Mouse (Mus musculus) B cell, adult (primary cell): ENCODE measurements around the gene Tmem101. TPM values are rescaled to one million over a fixed set of nuclear protein-coding genes. Genes with fewer than 3 reads are reported as not detected.

Experiments
- total RNA-seq: library from RNA; stranded (reverse); gene quantifications from 4 replicates; pipeline ENCODE4 v1.2.4, GENCODE M21; 2023; ENCODE audit not compliant: inconsistent age

Tmem101 gene
- 6.8 to 13.3 TPM (median 10.4 TPM) in 4 replicates for total RNA-seq

DNA sequence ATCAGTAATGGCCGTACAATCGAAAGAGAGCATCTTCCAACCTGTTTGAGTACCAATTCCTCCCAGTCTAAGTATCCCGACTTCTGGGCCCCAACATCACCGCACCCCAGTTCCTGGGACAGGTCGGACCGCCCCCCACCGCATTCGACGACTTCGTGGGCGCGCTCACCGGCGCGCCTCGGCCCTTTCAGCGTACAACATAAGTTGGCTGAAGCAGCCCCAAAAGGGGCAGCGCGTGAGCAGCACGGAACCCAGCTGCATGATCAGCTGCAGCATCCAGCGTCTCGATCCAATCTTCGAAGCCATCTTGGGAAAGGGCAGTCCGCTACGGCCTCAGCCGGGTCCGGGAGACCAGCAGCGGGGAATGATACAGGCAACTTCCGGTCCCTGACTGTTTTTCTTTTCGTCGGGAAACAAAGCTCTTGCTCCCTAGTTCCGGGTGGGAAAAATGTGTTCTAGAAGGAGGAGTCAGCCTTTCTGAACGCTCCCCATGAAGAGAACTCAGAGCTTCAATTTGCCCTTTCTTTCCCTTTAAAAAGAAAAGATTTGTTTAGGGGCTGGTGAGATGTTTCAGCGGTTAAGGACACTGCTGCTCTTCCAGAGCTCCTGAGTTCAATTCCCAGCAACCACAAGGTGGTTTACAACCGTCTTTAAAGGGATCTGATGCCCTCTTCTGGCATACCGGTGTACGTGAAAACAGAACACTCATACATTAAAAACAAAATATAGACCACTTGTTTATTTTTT lies at the start of gene Tmem101:
Gene Tmem101 (minus strand): TSS at position 366 of the 747 bp plus-strand sequence.

GRCm38 (mm10) chr11:102189461-102190436 lies 33.5 kb upstream of the Tmem101 start, which contains the start of gene G6pc3:
G6pc3 (plus strand) TSS chr11:102189620.

DNA sequence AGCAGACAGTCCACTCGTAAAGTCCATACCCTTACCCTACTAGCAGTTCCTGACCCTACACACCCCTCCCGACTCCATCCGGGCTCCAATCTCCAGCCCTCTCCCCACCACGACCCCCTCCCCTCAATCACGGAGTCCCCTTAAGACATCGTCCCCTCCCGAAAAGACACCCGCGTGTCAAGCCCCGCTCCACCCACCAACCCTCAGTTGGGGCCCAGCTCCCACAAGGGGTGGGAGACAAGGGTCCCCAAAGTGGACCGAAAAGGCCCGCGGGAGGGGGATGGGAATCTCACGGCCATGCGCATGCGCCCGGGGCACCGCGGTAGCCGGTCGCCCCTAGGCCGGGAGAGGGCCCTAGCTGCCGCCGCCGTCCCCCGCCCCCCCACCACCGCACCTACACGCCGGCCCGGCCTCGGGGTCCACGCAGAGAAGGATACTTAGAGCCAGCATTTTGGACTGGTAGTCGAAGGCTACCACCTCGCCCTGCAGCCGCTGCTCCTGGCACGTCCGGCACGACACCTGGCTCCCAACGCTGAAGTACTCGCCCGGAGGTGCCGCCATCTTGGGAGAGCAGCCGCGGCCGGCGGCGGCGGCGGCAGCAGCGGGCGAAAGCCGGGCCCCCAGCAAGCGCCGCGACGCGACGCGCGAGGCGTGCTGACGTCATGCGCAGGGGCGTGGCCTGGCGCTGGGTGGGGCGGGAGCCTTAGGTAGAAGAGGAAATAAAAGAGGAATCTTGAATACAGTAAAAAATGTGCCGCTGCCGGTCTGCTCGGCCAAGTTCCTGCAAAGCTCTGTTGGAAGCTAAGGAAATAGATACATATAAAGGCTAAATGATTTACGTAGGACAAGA lies 28.7 kb upstream of the Tmem101 start, which contains the start of gene Lsm12:
Gene Lsm12 (minus strand): TSS at position 651 of the 850 bp plus-strand sequence.

GRCm38 (mm10) chr11:102145471-102146001 lies 10.7 kb downstream of the Tmem101 start, which contains the start of gene Nags:
Nags (plus strand) TSS chr11:102145513.

GRCm38 (mm10) chr11:102107732-102108131 lies 48.5 kb downstream of the Tmem101 start, which contains the start of gene Pyy:
Pyy (minus strand) TSS chr11:102107832.

Other genes starting within 250 kb of the Tmem101 start
- not detected in 4 replicates for gene Sost, start 189.4 kb downstream of the Tmem101 start, total RNA-seq
- gene Cfap97d1, start 172.1 kb downstream of the Tmem101 start, total RNA-seq, result not detected in 4 replicates
- 28.7 to 32.8 TPM (median 30.5 TPM) in 4 replicates for gene Dusp3, start 169.4 kb downstream of the Tmem101 start, total RNA-seq
- not detected in 4 replicates for gene Mpp3, start 127.9 kb downstream of the Tmem101 start, total RNA-seq
- gene Cd300lg, start 114.9 kb downstream of the Tmem101 start, total RNA-seq, result not detected in 4 replicates
- gene Mpp2, start 67.9 kb downstream of the Tmem101 start, total RNA-seq, result not detected in 4 replicates
- gene Ppy, start 55.1 kb downstream of the Tmem101 start, total RNA-seq, result not detected in 4 replicates
- gene Pyy, start 48.6 kb downstream of the Tmem101 start, total RNA-seq, result not detected in 4 replicates
- gene Nags, start 10.9 kb downstream of the Tmem101 start, total RNA-seq, result not detected in 4 replicates
- gene Lsm12, start 28.9 kb upstream of the Tmem101 start, total RNA-seq, result 50.5 to 63.1 TPM (median 55.9 TPM) in 4 replicates
- gene G6pc3, start 33.2 kb upstream of the Tmem101 start, total RNA-seq, result 37.1 to 44.6 TPM (median 41.9 TPM) in 4 replicates
- 121 to 153 TPM (median 136 TPM) in 4 replicates for gene Hdac5, start 73.8 kb upstream of the Tmem101 start, total RNA-seq
- 0.51 to 2.6 TPM (median 1.4 TPM) in 4 replicates for gene BC030867, start 92.5 kb upstream of the Tmem101 start, total RNA-seq
- gene Asb16, start 112.3 kb upstream of the Tmem101 start, total RNA-seq, result not detected in 4 replicates
- 42.2 to 49.5 TPM (median 48.4 TPM) in 4 replicates for gene Tmub2, start 128.5 kb upstream of the Tmem101 start, total RNA-seq
- 67.0 to 74.5 TPM (median 69.7 TPM) in 4 replicates for gene Atxn7l3, start 140.2 kb upstream of the Tmem101 start, total RNA-seq
- 145 to 164 TPM (median 151 TPM) in 4 replicates for gene Ubtf, start 163.3 kb upstream of the Tmem101 start, total RNA-seq
- 0.16 TPM in 1 of 4 replicates, not detected in the others for gene Slc4a1, start 209.8 kb upstream of the Tmem101 start, total RNA-seq
- 1.7 to 3.5 TPM (median 1.8 TPM) in 4 replicates for gene Rundc3a, start 237.0 kb upstream of the Tmem101 start, total RNA-seq